Mouse (Mus musculus) neural tube, embryonic 13.5 days (tissue): Measurements from ENCODE around the gene Btbd9. TPM values are rescaled to one million over a fixed set of nuclear protein-coding genes. Genes with fewer than 3 reads are reported as not detected.
A peak's percentile ranks its signal among the peaks of the same experiment; 100 is the strongest.

ENCODE experiments used
- ATAC-seq: fragments of 200-750 bp; cut with Nextera tagmentation; 2 replicates; pipeline ENCODE4 v1.8.0; 2017; ENCODE audit warnings: low read depth, mild to moderate bottlenecking, moderate TSS enrichment, moderate library complexity
- H3K27ac ChIP-seq: fragments of 300-500 bp; sonication (generic); replicated peaks from 2 replicates; pipeline ENCODE4 v1.5.1; 2015; ENCODE audit warnings: moderate library complexity, mild to moderate bottlenecking, inconsistent platforms
- H3K27me3 ChIP-seq: fragments of 300-500 bp; sonication (generic); 2 replicates; pipeline ENCODE4 v1.6.1; 2015; ENCODE audit warnings: mild to moderate bottlenecking, inconsistent platforms
- H3K36me3 ChIP-seq: fragments of 300-500 bp; sonication (generic); 2 replicates; pipeline ENCODE4 v1.6.1; 2015; ENCODE audit warnings: mild to moderate bottlenecking, inconsistent platforms
- H3K4me1 ChIP-seq: fragments of 300-500 bp; sonication (generic); replicated peaks from 2 replicates; pipeline ENCODE4 v1.6.1; 2015; ENCODE audit warnings: inconsistent platforms
- H3K4me2 ChIP-seq: fragments of 300-500 bp; sonication (generic); 2 replicates; pipeline ENCODE4 v1.6.1; 2015; ENCODE audit warnings: inconsistent platforms, mild to moderate bottlenecking, moderate library complexity
- H3K4me3 ChIP-seq: fragments of 300-500 bp; sonication (generic); 2 replicates; pipeline ENCODE4 v1.5.1; 2015; ENCODE audit warnings: mild to moderate bottlenecking, inconsistent platforms
- H3K9ac ChIP-seq: fragments of 300-500 bp; sonication (generic); 2 replicates; pipeline ENCODE4 v1.6.1; 2015; ENCODE audit warnings: moderate library complexity, mild to moderate bottlenecking, inconsistent platforms
- H3K9me3 ChIP-seq: fragments of 300-500 bp; sonication (generic); 2 replicates; pipeline ENCODE4 v1.6.1; 2016; ENCODE audit warnings: inconsistent platforms
- WGBS: fragments of 180-500 bp; shearing (Covaris S2); methylation state at CpG from one replicate; pipeline ENCODE4 v1.1.7; 2015; 5-methylcytosine and 5-hydroxymethylcytosine counted together
- polyA plus RNA-seq: library from polyadenylated mRNA; unstranded; fragments of >200 nt; fragmentation: Nextera tagmentation; extraction: Ambion mirVana; gene quantifications from 2 replicates; pipeline ENCODE4 v1.2.1, GENCODE M21; 2015

The Btbd9 gene
- polyA plus RNA-seq, 1 experiment from 2014 or later, result 122 TPM

DNA sequence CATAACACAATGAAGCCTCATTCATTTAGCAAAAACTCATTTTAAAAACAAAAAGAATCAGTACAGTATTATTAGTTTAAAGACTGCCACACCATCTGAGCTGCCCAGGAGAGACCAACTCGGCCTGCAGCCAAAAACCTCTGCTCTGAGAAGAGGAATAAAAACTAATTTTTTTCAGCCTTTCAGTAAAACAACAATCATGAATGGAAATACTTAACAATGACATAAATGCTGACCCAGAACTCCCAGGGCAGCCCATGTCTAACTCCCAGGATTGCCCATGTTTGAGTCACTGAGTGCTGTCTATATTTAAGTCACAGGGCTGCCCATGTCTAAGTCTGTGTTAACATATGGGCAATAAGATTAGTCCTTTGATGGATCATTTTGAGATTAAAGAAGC, 155.0 kb downstream of the Btbd9 start:
- H3K27ac ChIP-seq, result no peak overlapping the region

DNA sequence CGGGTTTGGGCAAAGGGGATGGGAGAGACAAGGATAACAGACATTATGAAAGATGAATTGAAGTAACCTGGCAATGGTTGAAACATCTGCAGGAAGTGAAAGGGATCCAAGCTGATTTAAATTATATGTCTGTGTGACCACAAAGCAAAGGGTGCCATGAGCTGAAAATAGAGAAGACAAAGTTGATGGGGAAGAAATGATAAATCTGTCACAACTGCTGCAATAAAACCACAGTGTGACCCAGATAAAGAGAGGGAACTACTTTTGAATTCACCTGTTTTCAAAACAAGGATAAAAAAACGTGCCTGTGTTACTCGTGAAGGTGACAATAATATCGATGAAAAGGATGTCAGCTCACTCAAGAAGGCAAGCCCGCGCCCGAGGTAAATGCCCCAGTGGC, 156.8 kb downstream of the Btbd9 start:
- H3K4me3 ChIP-seq, result no peak overlapping the region
- peaks cover 22% of the 10 kb centered on the region for H3K4me1 ChIP-seq
- ATAC-seq, result no peak
- no peaks in the 10 kb centered on the region for H3K27me3 ChIP-seq
- WGBS, result 74% methylated on average over 7 of the region's 7 CpGs
- no peak overlapping the region for H3K27ac ChIP-seq
- H3K36me3 ChIP-seq, result no peaks in the 10 kb centered on the region
- no peak overlapping the region for H3K9ac ChIP-seq
- no peaks in the 10 kb centered on the region for H3K9me3 ChIP-seq
- H3K4me2 ChIP-seq, result no peak overlapping the region

More for the DNA sequence above, 155.0 kb downstream of the Btbd9 start:
- no peak overlapping the region for H3K4me3 ChIP-seq
- H3K27me3 ChIP-seq, result no peaks in the 10 kb centered on the region
- no peak for ATAC-seq
- H3K4me2 ChIP-seq, result no peak overlapping the region
- no peak overlapping the region for H3K9ac ChIP-seq
- no peaks in the 10 kb centered on the region for H3K9me3 ChIP-seq
- H3K36me3 ChIP-seq, result no peaks in the 10 kb centered on the region
- 79% methylated on average over 1 of the region's 1 CpGs for WGBS
- peaks cover 30% of the 10 kb centered on the region for H3K4me1 ChIP-seq

DNA sequence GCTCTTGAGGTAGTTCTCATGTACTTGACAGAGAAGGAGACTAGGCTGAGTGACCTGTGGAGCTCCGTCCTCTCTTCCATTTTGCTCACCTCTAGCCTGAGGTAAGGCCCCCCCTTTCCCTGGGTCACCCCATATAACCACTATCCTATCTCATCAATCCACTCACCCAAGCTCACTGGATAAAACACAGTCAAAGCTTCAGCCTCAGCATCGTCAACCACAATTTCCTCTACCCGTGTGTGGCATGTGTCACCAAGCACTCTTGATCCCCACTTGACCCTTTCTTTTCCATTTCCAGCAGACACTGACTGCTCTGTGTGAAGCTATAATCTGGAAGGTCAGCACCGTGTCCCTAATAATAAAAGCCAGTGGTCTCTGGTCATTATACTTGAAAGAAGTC, 157.8 kb downstream of the Btbd9 start:
- no peak for ATAC-seq
- Histone ChIP-seq H3K36me3 (no peaks in the 10 kb centered on the region), H3K27ac (no peak overlapping the region), H3K4me3 (no peak overlapping the region), H3K9me3 (no peaks in the 10 kb centered on the region), H3K4me2 (no peak overlapping the region), H3K4me1 (peaks cover 19% of the 10 kb centered on the region), H3K27me3 (no peaks in the 10 kb centered on the region), H3K9ac (no peak overlapping the region)
- WGBS, result 69% methylated on average over 4 of the region's 4 CpGs

DNA sequence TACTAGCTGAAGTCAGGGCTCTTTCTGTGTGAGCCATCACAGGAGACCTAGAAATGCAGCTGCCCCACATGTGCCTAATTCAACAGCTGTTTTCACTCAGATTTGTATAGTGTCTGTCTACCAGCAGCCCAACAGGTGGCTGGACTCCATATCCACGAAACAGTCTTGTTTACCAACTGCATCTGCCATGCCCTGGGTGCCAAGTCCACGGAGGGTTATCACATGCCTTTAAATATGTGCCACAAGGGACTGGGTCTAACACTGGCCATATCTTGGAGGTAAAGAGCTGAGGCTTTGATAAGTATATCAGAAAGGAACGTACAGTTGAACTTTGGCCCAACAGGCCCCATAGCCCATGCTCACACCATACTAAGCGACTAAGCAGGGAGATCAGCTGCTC, 159.2 kb downstream of the Btbd9 start:
- WGBS, result 89% methylated on average over 4 of the region's 4 CpGs

DNA sequence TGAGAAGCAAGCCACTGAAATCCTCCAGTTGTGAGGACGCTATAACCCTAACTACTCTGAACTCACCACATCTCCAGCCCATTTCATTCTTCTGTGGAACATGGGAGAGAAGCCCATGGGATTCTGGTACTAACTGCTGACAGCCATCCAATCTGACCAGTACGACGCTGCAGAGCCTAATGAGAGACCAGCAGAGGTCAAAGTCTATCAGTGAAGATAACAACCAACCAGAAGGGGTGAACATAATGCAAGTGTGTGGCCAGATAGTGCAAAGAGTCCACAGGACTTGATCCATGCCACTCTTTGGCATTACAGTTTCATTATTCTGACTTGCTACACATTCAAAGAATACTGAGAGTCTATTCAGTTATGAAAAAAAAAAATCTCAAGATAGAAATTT, 160.6 kb downstream of the Btbd9 start:
- H3K9ac ChIP-seq, result no peak overlapping the region
- no peak overlapping the region for H3K27ac ChIP-seq
- no peaks in the 10 kb centered on the region for H3K36me3 ChIP-seq
- peaks cover 16% of the 10 kb centered on the region for H3K4me1 ChIP-seq
- H3K9me3 ChIP-seq, result no peaks in the 10 kb centered on the region
- H3K4me2 ChIP-seq, result no peak overlapping the region
- 79% methylated on average over 3 of the region's 3 CpGs for WGBS
- ATAC-seq, result no peak
- H3K4me3 ChIP-seq, result no peak overlapping the region
- no peaks in the 10 kb centered on the region for H3K27me3 ChIP-seq

More for the DNA sequence above, 159.2 kb downstream of the Btbd9 start:
- H3K4me3 ChIP-seq, result no peak overlapping the region
- H3K9me3 ChIP-seq, result no peaks in the 10 kb centered on the region
- no peak for ATAC-seq
- no peak overlapping the region for H3K27ac ChIP-seq
- no peak overlapping the region for H3K4me2 ChIP-seq
- H3K9ac ChIP-seq, result no peak overlapping the region
- no peaks in the 10 kb centered on the region for H3K36me3 ChIP-seq
- no peaks in the 10 kb centered on the region for H3K27me3 ChIP-seq
- peaks cover 17% of the 10 kb centered on the region for H3K4me1 ChIP-seq

DNA sequence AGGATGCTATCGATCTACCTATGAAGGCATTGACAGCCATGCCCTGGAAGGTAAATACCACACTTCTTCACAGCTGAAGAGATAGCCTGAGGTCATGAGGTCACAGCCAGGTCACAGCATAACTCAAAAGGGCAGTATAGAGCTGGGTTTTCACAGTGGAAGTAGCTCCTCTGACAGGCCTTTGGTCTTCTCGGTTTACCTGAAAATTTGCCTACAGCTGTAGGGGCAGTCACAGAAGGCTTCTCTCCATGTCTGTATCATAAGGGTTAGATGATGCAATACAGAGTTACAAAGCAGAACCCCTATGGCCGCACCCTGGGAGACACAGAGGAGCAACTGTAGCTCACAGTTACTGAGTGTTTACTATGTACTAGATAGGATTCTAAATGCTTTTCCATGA, 163.3 kb downstream of the Btbd9 start:
- H3K27me3 ChIP-seq, result no peaks in the 10 kb centered on the region
- no peaks in the 10 kb centered on the region for H3K36me3 ChIP-seq
- no peak overlapping the region for H3K9ac ChIP-seq
- no peak overlapping the region for H3K4me3 ChIP-seq
- no peaks in the 10 kb centered on the region for H3K9me3 ChIP-seq
- no peak overlapping the region for H3K27ac ChIP-seq
- whole genome bisulfite sequencing, result 91% methylated on average over 3 of the region's 3 CpGs
- H3K4me1 ChIP-seq, result no peaks in the 10 kb centered on the region
- ATAC-seq, result no peak
- H3K4me2 ChIP-seq, result no peak overlapping the region

DNA sequence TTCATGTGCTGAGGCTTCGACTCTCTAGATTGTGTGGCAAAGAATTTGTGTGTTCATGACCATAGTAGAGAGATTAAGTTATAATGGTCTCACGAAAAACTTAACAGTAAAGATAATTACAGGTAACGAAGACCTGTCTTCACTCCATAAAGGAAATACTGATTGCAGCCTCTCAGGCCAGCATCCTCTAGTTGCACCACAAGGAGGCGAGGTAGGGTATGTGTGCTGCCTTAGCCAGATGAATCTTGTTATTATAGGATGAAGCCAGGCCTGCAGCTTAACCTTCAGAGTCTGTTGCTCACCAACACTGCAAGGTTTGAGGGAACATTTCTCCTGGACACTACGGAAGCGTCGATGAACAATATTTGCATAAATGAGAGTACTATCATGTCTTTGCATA, 170.3 kb downstream of the Btbd9 start:
- ATAC-seq, result no peak
- H3K4me2 ChIP-seq, result no peak overlapping the region
- no peaks in the 10 kb centered on the region for H3K36me3 ChIP-seq
- H3K4me1 ChIP-seq, result no peaks in the 10 kb centered on the region
- H3K9ac ChIP-seq, result no peak overlapping the region
- no peaks in the 10 kb centered on the region for H3K27me3 ChIP-seq
- H3K9me3 ChIP-seq, result no peaks in the 10 kb centered on the region
- no peak overlapping the region for H3K4me3 ChIP-seq
- WGBS, result 96% methylated on average over 7 of the region's 7 CpGs
- no peak overlapping the region for H3K27ac ChIP-seq

DNA sequence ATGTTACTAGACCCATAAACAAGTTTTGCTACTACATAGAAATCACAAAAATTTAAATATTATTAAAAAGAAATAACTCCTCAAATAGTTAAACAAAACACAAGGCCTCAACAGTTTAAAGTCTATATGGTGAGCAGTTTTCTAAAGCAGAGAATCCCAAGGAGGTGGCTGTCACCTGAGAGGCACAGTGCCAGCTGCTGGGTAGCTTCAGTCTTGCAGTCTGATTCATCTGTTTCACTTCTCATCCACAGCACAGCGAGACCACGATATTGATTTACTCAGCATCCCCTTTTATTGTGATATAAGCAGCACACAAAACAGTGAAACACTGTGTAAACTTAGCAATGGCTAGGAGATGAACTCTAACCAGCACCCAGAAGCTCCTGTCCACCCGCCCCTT, 173.4 kb downstream of the Btbd9 start:
- Histone ChIP-seq H3K27me3 (no peaks in the 10 kb centered on the region), H3K9ac (no peak overlapping the region), H3K9me3 (no peaks in the 10 kb centered on the region), H3K4me1 (peaks cover 6% of the 10 kb centered on the region; the same call in 1 of the 2 replicates), H3K4me2 (no peak overlapping the region), H3K4me3 (no peak overlapping the region), H3K27ac (no peak overlapping the region), H3K36me3 (no peaks in the 10 kb centered on the region)
- ATAC-seq, result no peak
- 86% methylated on average over 3 of the region's 3 CpGs for WGBS

DNA sequence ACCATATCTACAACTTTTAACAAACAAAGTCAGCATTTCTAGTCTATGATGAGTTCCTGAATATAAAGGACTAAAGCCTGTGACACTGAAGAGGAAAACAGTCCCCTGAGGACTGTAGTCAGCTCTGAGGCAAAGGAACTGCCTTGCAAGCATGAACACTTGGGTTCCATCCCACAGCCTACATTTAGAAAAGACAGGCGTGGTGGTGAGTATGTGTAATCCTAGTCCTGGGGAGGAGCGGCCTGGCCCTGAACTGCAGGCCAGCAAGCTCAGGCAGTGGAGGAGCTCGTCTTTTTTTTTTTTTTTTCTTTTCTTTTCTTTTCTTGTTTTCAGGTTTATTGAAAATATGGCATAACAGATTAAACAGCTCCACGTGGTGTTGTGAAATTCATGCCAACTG, 181.0 kb downstream of the Btbd9 start:
- Histone ChIP-seq H3K36me3 (no peaks in the 10 kb centered on the region), H3K4me2 (no peak overlapping the region), H3K9ac (no peak overlapping the region), H3K27ac (no peak overlapping the region), H3K9me3 (no peaks in the 10 kb centered on the region), H3K27me3 (no peaks in the 10 kb centered on the region), H3K4me3 (no peak overlapping the region), H3K4me1 (peaks cover 6% of the 10 kb centered on the region; the same call in 1 of the 2 replicates)
- ATAC-seq, result no peak
- WGBS, result 90% methylated on average over 4 of the region's 4 CpGs

DNA sequence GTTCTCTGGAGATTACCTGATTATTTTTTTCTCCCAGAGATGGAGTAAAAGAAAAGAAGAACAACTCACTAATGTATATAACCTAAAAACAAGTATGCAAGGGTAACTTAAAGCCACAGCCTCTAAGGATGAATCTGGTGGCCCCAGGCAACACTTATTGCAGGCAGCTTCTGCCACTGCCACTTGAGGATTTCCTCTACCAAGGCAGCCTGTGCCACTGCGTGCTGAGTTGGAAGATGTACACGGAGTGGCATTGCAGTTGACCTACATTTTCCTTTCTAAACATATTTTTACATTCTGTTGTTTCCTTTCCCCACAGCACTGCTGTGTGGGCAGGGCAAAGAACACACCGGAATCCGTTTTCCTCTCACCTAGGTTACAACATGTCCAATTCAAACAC, 184.3 kb downstream of the Btbd9 start:
- Histone ChIP-seq H3K9me3 (no peaks in the 10 kb centered on the region), H3K4me3 (no peak overlapping the region), H3K4me1 (peaks cover 9% of the 10 kb centered on the region), H3K27me3 (no peaks in the 10 kb centered on the region), H3K36me3 (no peaks in the 10 kb centered on the region), H3K4me2 (no peak overlapping the region), H3K9ac (no peak overlapping the region), H3K27ac (no peak overlapping the region)
- no peak for ATAC-seq
- 92% methylated on average over 4 of the region's 4 CpGs for WGBS

DNA sequence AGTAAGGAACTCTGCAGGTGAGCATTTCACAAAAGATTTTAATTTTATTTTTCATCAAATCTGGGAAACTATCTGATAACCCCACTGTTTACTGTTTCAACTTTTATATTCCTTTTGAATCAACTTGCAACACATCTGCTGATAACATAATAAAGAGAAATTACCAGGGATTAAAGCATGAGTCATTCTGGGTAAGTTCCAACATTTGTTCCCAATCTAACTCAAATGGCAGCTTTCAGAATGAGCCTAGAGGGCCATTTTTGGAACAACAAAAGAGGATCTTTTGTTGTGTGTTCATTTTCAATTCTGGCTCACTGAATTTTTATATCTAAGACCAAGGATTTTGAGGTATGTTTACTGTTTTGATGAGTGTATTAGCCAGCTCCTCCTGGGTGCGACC, 185.1 kb downstream of the Btbd9 start:
- no peak overlapping the region for H3K9ac ChIP-seq
- no peaks in the 10 kb centered on the region for H3K27me3 ChIP-seq
- H3K4me1 ChIP-seq, result peaks cover 9% of the 10 kb centered on the region
- 98% methylated on average over 1 of the region's 1 CpGs for WGBS
- no peaks in the 10 kb centered on the region for H3K36me3 ChIP-seq
- no peak overlapping the region for H3K4me2 ChIP-seq
- no peak for ATAC-seq
- H3K4me3 ChIP-seq, result no peak overlapping the region
- H3K9me3 ChIP-seq, result no peaks in the 10 kb centered on the region
- H3K27ac ChIP-seq, result no peak overlapping the region

DNA sequence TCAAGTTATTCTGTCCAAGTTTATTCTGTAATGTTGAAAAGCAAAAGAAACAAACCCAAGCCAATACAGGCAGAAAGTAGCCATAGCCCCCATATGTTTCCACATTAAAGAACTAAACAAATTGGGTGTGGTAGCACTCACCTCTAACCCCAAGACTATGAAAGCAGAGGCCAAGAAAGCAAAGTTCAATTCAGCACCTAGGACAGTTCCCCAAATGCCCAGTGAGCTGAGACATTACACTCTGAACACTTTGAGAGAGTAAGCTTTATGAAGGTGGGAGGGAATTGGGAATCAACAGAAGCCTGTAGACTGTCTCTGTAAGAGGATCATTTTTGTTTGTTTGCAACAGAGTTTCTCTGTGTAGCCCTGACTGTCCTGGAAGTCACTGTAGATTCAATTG, 186.6 kb downstream of the Btbd9 start:
- H3K4me2 ChIP-seq, result no peak overlapping the region
- H3K4me3 ChIP-seq, result no peak overlapping the region
- ATAC-seq, result no peak
- H3K36me3 ChIP-seq, result no peaks in the 10 kb centered on the region
- H3K27me3 ChIP-seq, result no peaks in the 10 kb centered on the region
- no peak overlapping the region for H3K27ac ChIP-seq
- H3K4me1 ChIP-seq, result peaks cover 9% of the 10 kb centered on the region
- H3K9me3 ChIP-seq, result no peaks in the 10 kb centered on the region
- no peak overlapping the region for H3K9ac ChIP-seq

DNA sequence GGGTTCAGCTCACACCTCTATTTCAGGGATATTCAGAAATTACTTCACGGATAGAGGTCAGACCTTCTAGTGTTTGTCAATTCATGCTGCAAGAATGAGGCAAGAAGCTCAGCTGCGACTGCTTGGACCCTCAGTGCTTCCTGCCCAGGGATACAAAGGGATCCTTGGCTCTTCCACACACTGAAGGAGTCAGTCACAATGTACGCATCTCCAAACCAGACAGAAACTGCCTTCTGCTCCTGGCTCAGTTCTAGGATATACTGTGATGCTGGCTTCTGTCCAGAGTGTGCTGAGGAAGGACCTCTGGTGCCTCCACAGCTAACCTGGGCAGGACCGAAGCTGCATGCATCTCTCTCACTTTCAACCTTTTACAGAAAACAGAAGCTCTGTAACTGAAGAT, 187.5 kb downstream of the Btbd9 start:
- Histone ChIP-seq H3K9ac (no peak overlapping the region), H3K9me3 (no peaks in the 10 kb centered on the region), H3K27me3 (no peaks in the 10 kb centered on the region), H3K4me2 (no peak overlapping the region), H3K4me1 (peaks cover 9% of the 10 kb centered on the region), H3K36me3 (no peaks in the 10 kb centered on the region), H3K4me3 (no peak overlapping the region), H3K27ac (0 out of 2 replicates have a peak overlapping the region, but pooled peaks have one; percentile 23)
- no peak for ATAC-seq
- 85% methylated on average over 4 of the region's 4 CpGs for WGBS
